Mouse (Mus musculus): ENCODE data around the gene Fam117b. TPM values are rescaled to one million over a fixed set of nuclear protein-coding genes. Genes with fewer than 3 reads are reported as not detected.

Gene Fam117b
- total and polyA plus RNA-seq, 3 experiments = 11.2 to 15.5 TPM; not detected in 1

- TF ChIP-seq KAT2A (conservative IDR thresholded peaks at IDR 0.05; ENCODE audit: low read depth, low read length) = 0 out of 2 replicates have a peak, but pooled peaks have one; percentile 37
- TF ChIP-seq USF2 (IDR thresholded peaks at IDR 0.05; ENCODE audit: borderline replicate concordance in 1 of 2, insufficient read depth in 1 of 2, low read depth in 1 of 2, low read length in 2 of 2) = no peak
- no peak for TF ChIP-seq GATA1 (IDR thresholded peaks at IDR 0.05; ENCODE audit: low read depth, low read length)
- peak; percentile 43 for TF ChIP-seq RCOR1 (IDR thresholded peaks at IDR 0.05; ENCODE audit: low read depth, low read length)
- no peak for TF ChIP-seq RAD21 (IDR thresholded peaks at IDR 0.05; ENCODE audit: low read depth, low read length)
- no peak for TF ChIP-seq TAL1 (IDR thresholded peaks at IDR 0.05; ENCODE audit: low read length)
- no peak for TF ChIP-seq MEF2A (IDR thresholded peaks at IDR 0.05; ENCODE audit: extremely low read depth, insufficient replicate concordance, low read depth, low read length, poor library complexity, severe bottlenecking)
- TF ChIP-seq TCF12 (IDR thresholded peaks at IDR 0.05; ENCODE audit: low read depth, low read length) = 0 out of 2 replicates have a peak, but pooled peaks have one; percentile 17
- peak; percentile 68 for TF ChIP-seq HCFC1 (IDR thresholded peaks at IDR 0.05; ENCODE audit: low read depth, low read length)
- TF ChIP-seq POLR2A (IDR thresholded peaks at IDR 0.05; ENCODE audit: control insufficient read depth in 1 of 2, insufficient read depth in 1 of 2, low read depth in 1 of 2, low read length in 2 of 2, poor library complexity in 1 of 2) = peak in 1 of 2 experiments; percentile 45; a peak in 1 of 4 replicates
- 0 out of 2 replicates have a peak, but pooled peaks have one; percentile 34 for TF ChIP-seq GABPA (IDR thresholded peaks at IDR 0.05; ENCODE audit: low read depth, low read length)
Measured at GRCm38 (mm10) chr1:60016136-60016611, 103.4 kb downstream of the Fam117b start (continued).

DNA sequence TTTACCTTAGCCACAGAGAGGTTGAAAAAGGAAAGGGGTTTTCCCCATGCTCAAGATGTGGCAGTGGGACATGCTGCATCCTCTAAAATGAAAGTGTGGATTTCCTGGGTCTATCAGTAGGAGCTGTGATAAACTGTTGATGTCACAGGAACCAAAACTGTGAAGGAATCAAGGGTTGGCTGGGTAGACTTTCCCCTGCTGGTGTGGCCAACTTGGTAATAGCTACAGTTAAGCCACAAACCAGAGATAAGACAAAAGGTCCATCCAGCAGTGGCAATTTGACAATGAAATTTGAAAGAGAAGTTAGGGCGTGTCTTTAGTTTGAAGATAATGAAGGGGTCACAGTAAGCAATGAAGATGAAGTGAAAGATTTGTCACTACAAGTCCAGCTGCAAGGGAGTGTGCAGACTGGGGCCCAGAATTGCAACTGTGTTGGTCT, 104.2 kb downstream of the Fam117b start:
- Histone ChIP-seq H3K4me3 (ENCODE audit: control insufficient read depth in 1 of 2, insufficient read depth in 1 of 2, low read depth in 2 of 2, low read length in 2 of 2) (peak overlapping the region; percentile 37 to 64), H3K27ac (ENCODE audit: control insufficient read depth, low read depth, low read length) (peak overlapping the region; percentile 99), H3K9ac (ENCODE audit: control insufficient read depth, low read depth, low read length, poor library complexity, severe bottlenecking) (peak overlapping the region; percentile 78), H3K4me1 (ENCODE audit: control insufficient read depth in 1 of 2, insufficient read depth in 2 of 2, low read length in 2 of 2) (peaks cover 15 to 26% of the 10 kb centered on the region in 2 experiments), H3K79me2 (ENCODE audit: control insufficient read depth, insufficient read depth, low read length, poor library complexity) (peaks cover 1% of the 10 kb centered on the region; the same call in 1 of the 2 replicates), H3K9me3 (replicated peaks; ENCODE audit: insufficient read depth, low read length) (no peaks in the 10 kb centered on the region), H3K27me3 (ENCODE audit: control insufficient read depth in 1 of 2, insufficient read depth in 2 of 2, low read length in 2 of 2) (no peaks in the 10 kb centered on the region), H3K36me3 (ENCODE audit: control insufficient read depth in 1 of 2, insufficient read depth in 2 of 2, low read length in 2 of 2) (peaks cover 0 to 31% of the 10 kb centered on the region in 2 experiments; a peak in 2 of 4 replicates)
- DNase-seq (ENCODE audit: low read depth, low spot score) = peak; percentile 94
- TF ChIP-seq TBP (IDR thresholded peaks at IDR 0.05; ENCODE audit: low read depth, low read length) (peak; percentile 84), KAT2A (conservative IDR thresholded peaks at IDR 0.05; ENCODE audit: low read depth, low read length) (peak; percentile 14; the same call in 1 of the 2 replicates), ETS1 (IDR thresholded peaks at IDR 0.05; ENCODE audit: low read depth, low read length) (peak; percentile 98), MYC (IDR thresholded peaks at IDR 0.05; ENCODE audit: low read depth, low read length) (peak; percentile 89), NELFE (IDR thresholded peaks at IDR 0.05; ENCODE audit: low read depth, low read length) (peak; percentile 60), HCFC1 (IDR thresholded peaks at IDR 0.05; ENCODE audit: low read depth, low read length) (peak; percentile 73), SIN3A (IDR thresholded peaks at IDR 0.05; ENCODE audit: low read length) (peak; percentile 91), GATA1 (IDR thresholded peaks at IDR 0.05; ENCODE audit: low read depth, low read length) (peak; percentile 95), ZMIZ1 (IDR thresholded peaks at IDR 0.05; ENCODE audit: low read depth, low read length) (peak; percentile 76; the same call in 1 of the 2 replicates), MXI1 (IDR thresholded peaks at IDR 0.05; ENCODE audit: low read depth, low read length) (peak; percentile 36; the same call in 1 of the 2 replicates), RCOR1 (IDR thresholded peaks at IDR 0.05; ENCODE audit: low read depth, low read length) (peak; percentile 77), UBTF (IDR thresholded peaks at IDR 0.05; ENCODE audit: borderline replicate concordance, insufficient read depth, low read depth, low read length) (no peak), CHD1 (IDR thresholded peaks at IDR 0.05; ENCODE audit: low read depth, low read length) (no peak), MYB (IDR thresholded peaks at IDR 0.05; ENCODE audit: low read depth, low read length) (peak; percentile 96), TCF12 (IDR thresholded peaks at IDR 0.05; ENCODE audit: low read depth, low read length) (peak; percentile 84), ELF1 (IDR thresholded peaks at IDR 0.05; ENCODE audit: low read depth, low read length) (0 out of 2 replicates have a peak, but pooled peaks have one; percentile 32), CTCF (IDR thresholded peaks at IDR 0.05 in 2 of 3, conservative IDR thresholded peaks at IDR 0.05 in 1 of 3; ENCODE audit: control insufficient read depth in 1 of 3, insufficient read depth in 1 of 3, low read depth in 2 of 3, low read length in 3 of 3, poor library complexity in 1 of 3, severe bottlenecking in 1 of 3) (no peak), EP300 (IDR thresholded peaks at IDR 0.05; ENCODE audit: low read depth in 1 of 2, low read length in 2 of 2) (peak; percentile 90 to 99), POLR2A (IDR thresholded peaks at IDR 0.05; ENCODE audit: control insufficient read depth in 1 of 2, insufficient read depth in 1 of 2, low read depth in 1 of 2, low read length in 2 of 2, poor library complexity in 1 of 2) (peak in 1 of 2 experiments; percentile 65; a peak in 2 of 4 replicates), MAZ (IDR thresholded peaks at IDR 0.05; ENCODE audit: low read depth, low read length) (no peak)
